Mouse (Mus musculus): ENCODE measurements around the gene Tmem86b.

Tmem86b gene

GRCm38 (mm10) chr7:4631031-4631430 is at the start of gene Tmem86b:
TSS of gene Tmem86b (minus strand) at chr7:4631422.
- no peak for DNase-seq (ENCODE audit: low read depth, low spot score)

GRCm38 (mm10) chr7:4675200-4675599 is 44.0 kb upstream of the Tmem86b start:
- DNase-seq (ENCODE audit: low read depth, low spot score), result no peak

- DNase-seq (ENCODE audit: low read depth, low spot score), result peak; percentile 52
Measured at GRCm38 (mm10) chr7:4674114-4674731, 43.0 kb upstream of the Tmem86b start.

- DNase-seq (ENCODE audit: low read depth, low spot score), result no peak
Measured at GRCm38 (mm10) chr7:4671956-4672355, 40.7 kb upstream of the Tmem86b start.

- DNase-seq (ENCODE audit: low read depth, low spot score), result no peak
Measured at GRCm38 (mm10) chr7:4670655-4671255, 39.5 kb upstream of the Tmem86b start.

GRCm38 (mm10) chr7:4669156-4669555 is 37.9 kb upstream of the Tmem86b start:
- DNase-seq (ENCODE audit: low read depth, low spot score), result no peak

- no peak for DNase-seq (ENCODE audit: low read depth, low spot score)
Measured at GRCm38 (mm10) chr7:4668506-4668905, 37.3 kb upstream of the Tmem86b start.

- DNase-seq (ENCODE audit: low read depth, low spot score), result no peak
Measured at GRCm38 (mm10) chr7:4666871-4667270, 35.6 kb upstream of the Tmem86b start.

GRCm38 (mm10) chr7:4663742-4664141 is 32.5 kb upstream of the Tmem86b start:
- DNase-seq (ENCODE audit: low read depth, low spot score), result peak; percentile 40

GRCm38 (mm10) chr7:4663179-4663578 is 32.0 kb upstream of the Tmem86b start:
- DNase-seq (ENCODE audit: low read depth, low spot score), result peak; percentile 47

- no peak for DNase-seq (ENCODE audit: low read depth, low spot score)
Measured at GRCm38 (mm10) chr7:4659911-4660443, 28.8 kb upstream of the Tmem86b start.

- DNase-seq (ENCODE audit: low read depth, low spot score), result peak; percentile 99
Measured at GRCm38 (mm10) chr7:4658912-4659551, 27.8 kb upstream of the Tmem86b start, which contains the start of gene Ppp6r1. TSS of gene Ppp6r1 (minus strand) at chr7:4659019.

- DNase-seq (ENCODE audit: low read depth, low spot score), result no peak
Measured at GRCm38 (mm10) chr7:4658128-4658907, 27.1 kb upstream of the Tmem86b start.

- DNase-seq (ENCODE audit: low read depth, low spot score), result no peak
Measured at GRCm38 (mm10) chr7:4657521-4658127, 26.4 kb upstream of the Tmem86b start.

- DNase-seq (ENCODE audit: low read depth, low spot score), result no peak
Measured at GRCm38 (mm10) chr7:4656818-4657217, 25.6 kb upstream of the Tmem86b start.

GRCm38 (mm10) chr7:4655916-4656315 is 24.7 kb upstream of the Tmem86b start:
- DNase-seq (ENCODE audit: low read depth, low spot score), result peak; percentile 33

- DNase-seq (ENCODE audit: low read depth, low spot score), result peak; percentile 58
Measured at GRCm38 (mm10) chr7:4655393-4655792, 24.2 kb upstream of the Tmem86b start.

GRCm38 (mm10) chr7:4654221-4654620 is 23.0 kb upstream of the Tmem86b start:
- DNase-seq (ENCODE audit: low read depth, low spot score), result no peak

GRCm38 (mm10) chr7:4653780-4654179 is 22.6 kb upstream of the Tmem86b start:
- peak; percentile 90 for DNase-seq (ENCODE audit: low read depth, low spot score)

- DNase-seq (ENCODE audit: low read depth, low spot score), result no peak
Measured at GRCm38 (mm10) chr7:4653351-4653750, 22.1 kb upstream of the Tmem86b start.

GRCm38 (mm10) chr7:4652726-4653125 is 21.5 kb upstream of the Tmem86b start:
- no peak for DNase-seq (ENCODE audit: low read depth, low spot score)
